Mouse (Mus musculus): ENCODE results near the gene Gm128.

DNA sequence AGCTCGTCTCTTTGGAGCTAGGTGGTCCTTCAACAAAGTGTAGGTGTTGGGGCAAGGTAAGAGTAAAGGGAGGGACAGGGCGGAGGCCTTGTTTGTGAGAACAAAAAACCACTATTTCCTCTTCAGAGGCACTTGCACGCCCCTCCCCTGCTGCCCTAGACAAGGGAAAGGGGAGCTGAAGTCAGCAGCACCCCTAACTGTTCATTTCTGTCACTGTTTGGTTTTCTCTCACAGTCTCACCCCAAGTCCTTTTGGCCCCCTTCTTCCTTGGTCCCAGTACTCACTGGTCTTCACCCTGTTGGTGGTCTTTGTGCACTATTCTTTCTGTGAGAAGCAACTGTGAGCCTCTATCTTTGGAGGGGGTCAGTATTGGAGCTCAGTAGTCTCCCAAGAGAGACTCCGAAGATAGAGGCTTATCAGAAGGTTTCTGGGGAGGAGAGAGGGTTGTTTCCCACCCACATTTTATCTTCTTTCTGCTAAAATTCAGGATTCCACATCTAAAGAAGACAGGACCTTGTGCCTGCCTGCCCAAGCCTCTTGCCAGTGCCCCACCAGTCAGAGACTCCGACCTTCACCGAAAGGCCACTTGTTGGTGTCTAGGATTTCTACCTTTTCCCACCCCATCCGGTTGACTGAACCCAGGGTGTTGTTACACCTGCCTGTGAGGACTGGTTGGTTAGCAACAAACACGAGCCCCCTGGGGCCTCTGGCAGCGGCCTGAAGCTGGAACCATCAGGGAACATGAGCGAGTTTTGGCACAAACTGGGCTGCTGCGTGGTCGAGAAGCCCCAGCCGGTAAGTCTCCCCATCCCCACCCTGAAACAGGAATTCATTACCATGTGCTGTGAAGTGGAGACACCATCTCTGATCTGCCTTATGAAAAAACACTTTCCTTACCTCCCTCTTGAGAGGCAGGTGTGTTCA, 9.8 kb downstream of the Gm128 start, which contains the start of gene Mllt11:
- TF ChIP-seq POLR2A (IDR thresholded peaks at IDR 0.05; ENCODE audit: insufficient read length, low read depth) = no peak
- TF ChIP-seq USF1 (IDR thresholded peaks at IDR 0.05; ENCODE audit: low read depth) = no peak
- TF ChIP-seq TCF12 (IDR thresholded peaks at IDR 0.05; ENCODE audit: insufficient read depth, poor library complexity, severe bottlenecking) = no peak
- TF ChIP-seq MAX (IDR thresholded peaks at IDR 0.05; ENCODE audit: low read depth) = no peak
- no peak for TF ChIP-seq CEBPB (IDR thresholded peaks at IDR 0.05; ENCODE audit: insufficient read depth, poor library complexity, severe bottlenecking)
- TF ChIP-seq MYOD1 (IDR thresholded peaks at IDR 0.05; ENCODE audit: control insufficient read depth in 1 of 3, insufficient read length in 2 of 3, low read depth in 2 of 3) = no peak
- no peak for TF ChIP-seq MYOG (IDR thresholded peaks at IDR 0.05; ENCODE audit: control insufficient read depth in 1 of 3, insufficient read depth in 1 of 3, insufficient read length in 2 of 3, low read depth in 2 of 3)
- TF ChIP-seq TCF3 (IDR thresholded peaks at IDR 0.05; ENCODE audit: insufficient read length, low read depth) = no peak
- no peak for TF ChIP-seq SRF (IDR thresholded peaks at IDR 0.05; ENCODE audit: control insufficient read depth, insufficient read length, low read depth)
- no peak for TF ChIP-seq E2F4 (IDR thresholded peaks at IDR 0.05; ENCODE audit: insufficient read depth)
